Mouse (Mus musculus) c-Kit-positive CD71-negative TER-119-negative erythroid progenitor cells, embryonic 14.5 days (primary cell): ENCODE data around the gene Brf1.

Experiments
- DNase-seq: peaks from one replicate; pipeline ENCODE4 v3.0.0-alpha.2; 2013; ENCODE audit warnings: low read depth

Brf1 gene

DNA sequence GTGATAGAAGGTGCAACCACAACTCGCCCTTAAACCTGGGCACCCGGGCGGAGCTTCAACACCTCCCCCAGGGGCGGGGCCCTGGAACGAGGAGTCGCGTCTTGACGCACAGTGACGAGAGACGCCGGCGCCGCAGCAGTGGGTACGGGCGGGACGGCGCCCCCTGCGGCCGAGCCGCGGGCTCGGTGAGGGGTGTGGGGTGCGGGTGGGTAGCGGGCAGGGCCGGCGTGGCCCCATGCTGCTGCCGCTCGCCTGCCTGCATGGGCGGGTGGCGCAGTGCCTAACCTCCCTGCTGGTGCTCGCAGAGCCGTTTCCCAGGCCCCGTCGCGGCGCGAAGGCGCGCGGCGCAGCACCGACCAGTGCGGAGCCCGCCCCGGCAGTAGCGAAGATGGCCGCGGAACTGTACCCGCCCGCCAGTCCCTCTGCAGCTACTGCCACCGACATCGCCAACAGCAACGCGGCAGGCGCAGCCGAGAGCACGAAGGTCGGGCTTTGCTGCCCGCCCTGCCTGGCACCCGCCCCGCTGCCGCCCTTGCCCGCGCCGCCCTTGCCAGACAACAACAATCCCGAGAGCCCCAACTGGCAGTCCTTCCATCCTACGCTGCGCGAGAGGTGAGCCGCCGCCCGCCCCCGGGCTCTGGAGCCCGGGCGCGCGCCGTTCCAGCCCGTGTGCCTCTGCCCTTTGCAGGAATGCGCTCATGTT, 24.0 kb downstream of the Brf1 start, which contains the start of gene Btbd6:
Gene Btbd6 (plus strand): TSS at position 112 of the 703 bp plus-strand sequence.
- DNase-seq = peak; percentile 79

DNA sequence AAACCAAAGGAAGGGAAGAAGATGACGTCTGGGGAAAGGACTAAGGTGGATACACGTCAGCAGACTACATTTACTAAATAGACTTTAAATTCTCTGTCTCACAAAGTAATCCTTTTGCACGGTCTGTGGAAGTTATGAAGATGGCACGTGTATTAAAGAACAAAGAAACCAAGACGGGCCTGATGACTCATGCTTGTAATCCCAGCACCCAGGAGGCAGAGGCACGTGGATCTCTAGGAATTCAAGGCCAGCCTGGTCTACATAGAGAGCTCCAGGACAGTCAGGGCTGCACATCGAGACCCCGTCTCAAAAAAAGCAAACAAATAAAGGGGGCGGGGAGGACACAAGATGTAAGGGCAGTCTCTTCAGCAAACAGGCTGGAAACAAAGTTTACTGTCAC, 25.8 kb downstream of the Brf1 start:
- no peak for DNase-seq

DNA sequence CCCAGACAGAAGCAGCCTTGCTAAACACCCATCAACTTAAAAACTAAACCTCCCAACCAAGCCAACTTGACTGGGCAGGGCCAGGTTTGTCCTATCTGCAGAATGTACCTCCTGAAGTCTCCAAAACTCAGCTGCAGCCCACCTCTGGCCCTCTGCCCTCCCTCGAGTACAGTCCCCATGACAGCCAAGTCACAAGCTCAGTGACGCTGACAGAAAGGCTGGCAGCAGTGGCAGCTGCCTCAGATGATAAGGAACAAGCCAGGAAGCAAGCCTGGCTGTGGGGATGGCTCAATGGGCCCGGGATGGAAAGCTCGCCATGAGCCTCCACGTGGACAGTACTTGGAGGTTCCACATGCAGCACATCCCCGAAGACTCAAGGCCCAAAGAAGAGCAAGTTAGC, 30.9 kb downstream of the Brf1 start:
- no peak for DNase-seq

DNA sequence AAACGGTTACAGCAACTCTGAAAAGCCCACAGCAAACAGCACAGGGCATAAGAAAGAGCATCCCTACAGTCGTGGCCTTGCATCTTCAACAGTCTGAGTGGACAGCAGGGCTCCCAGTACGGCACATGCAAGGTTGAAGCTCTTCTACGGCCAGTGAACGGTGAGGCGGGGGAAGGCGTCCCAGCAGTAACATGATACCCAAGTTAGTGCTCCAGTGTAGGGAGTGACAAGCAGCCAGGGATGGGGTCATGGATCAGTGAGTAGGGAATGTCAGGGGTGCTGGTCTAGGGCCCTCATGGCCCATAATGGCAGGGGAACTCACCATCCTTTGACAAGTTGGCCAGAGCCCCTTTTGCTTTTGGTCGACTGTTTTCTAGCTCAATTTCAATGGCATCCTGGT, 31.6 kb downstream of the Brf1 start:
- DNase-seq = no peak

DNA sequence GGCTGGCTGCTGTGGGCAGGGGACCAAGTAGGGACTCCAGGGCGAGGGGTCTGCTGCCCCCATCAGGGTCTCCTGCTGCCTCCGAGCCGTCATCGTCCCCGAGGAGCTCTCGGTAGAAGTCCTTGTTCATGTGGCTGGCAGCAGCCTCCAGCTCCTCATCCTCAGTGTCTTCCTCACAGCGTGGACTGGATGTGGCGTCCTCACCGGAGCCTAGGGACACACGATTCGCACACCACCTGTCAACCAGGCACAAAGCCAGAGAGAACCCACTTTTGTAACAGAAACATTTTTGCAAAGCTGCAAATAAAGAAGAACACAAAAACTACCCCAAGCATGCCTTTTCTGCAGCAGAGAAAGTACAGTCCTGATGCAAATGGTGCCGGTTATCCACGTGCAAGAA, 34.7 kb downstream of the Brf1 start:
- DNase-seq = no peak

DNA sequence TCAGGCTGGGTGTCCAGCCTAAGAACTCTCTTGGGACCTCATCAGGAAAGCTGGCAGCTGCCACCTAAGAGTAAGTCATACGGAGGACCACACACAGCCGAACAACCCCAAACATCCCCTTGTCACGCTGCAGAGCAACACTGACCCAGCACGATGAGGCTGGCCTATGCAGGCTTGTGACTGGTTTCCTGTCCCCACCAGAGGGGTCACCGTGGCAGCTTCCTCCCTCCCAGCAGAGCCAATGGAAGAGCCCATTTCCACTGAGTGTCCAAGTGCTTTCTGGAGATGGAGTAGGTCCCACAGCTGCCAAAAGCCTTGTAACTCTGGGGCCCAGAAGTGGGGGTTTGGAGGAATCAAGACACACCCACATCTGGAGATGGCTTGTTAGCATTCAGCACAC, 38.6 kb downstream of the Brf1 start:
- no peak for DNase-seq

DNA sequence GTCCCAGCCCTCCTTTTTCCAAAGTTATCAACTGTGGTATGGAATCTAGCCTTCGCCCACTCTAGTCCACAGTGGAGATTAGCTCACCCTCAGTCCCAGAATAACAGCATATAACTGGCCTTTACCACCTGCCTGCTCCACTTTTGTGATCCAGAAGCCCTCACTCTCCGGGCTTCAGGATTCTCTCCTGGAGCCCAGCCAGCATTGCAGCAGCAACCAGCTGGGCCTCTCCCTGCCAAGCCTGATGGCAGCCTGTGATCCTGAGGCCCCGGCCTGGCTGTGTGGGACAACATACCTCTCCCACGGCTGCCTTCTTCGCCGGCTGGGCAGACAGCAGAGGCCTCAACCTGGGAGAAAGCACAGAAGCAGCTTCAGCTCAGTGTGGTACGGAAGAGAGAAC, 39.1 kb downstream of the Brf1 start:
- no peak for DNase-seq

DNA sequence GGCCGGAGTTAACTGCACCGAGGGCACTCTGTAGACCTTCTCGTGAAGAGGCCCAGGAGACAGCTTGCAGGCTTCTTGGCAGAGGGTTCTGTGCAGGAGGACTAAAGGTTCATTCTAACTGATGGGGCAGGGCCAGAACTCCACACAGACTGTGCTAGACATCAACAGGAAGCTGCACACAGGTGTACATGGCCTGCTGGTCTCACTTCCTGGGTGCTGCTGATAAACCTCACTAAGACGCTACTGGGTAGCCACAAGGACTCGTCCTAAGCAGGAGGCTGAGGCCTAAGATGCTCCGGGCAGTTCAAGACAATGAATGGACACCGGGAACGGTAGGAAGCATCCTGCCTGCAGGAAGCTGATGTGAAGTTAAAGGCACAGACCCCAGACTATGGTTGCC, 41.1 kb downstream of the Brf1 start:
- no peak for DNase-seq

DNA sequence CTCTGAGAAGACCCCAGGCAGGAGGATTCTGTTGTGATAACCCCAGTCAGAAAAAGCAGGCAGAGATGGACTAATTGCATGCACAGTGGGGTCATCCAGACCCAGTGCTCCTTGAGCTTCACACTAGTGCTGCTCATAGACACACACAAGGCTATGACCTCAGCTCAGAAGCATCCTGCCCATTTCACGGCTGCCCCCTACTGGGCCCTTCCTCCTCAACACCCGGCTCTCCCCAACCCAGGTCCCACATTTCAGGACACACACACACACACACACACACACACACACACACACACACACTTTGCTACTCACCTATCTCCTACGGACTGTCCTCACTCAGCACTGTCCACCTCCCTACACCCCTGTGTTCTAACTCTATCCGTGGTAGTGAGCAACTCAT, 42.2 kb downstream of the Brf1 start:
- no peak for DNase-seq

DNA sequence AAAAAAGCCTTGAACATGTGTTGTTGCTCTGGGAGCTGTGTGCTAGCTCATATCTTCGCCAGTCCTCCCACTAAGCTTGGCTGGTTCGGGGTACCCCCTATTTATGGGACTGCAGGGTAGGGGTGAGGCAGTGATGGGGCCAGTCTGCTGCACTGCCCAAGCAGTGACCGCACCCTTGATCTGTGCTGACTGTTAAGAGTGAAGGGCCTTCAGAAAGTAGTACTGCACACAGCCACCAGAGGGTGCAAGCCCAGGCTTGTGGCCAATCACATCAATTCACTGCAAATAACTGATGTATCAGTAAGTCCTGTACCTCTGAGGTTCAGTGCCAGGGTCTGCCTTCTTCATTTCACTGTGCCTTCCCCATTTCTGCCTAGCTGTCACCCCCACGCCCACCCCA, 44.7 kb downstream of the Brf1 start:
- DNase-seq = peak; percentile 64

DNA sequence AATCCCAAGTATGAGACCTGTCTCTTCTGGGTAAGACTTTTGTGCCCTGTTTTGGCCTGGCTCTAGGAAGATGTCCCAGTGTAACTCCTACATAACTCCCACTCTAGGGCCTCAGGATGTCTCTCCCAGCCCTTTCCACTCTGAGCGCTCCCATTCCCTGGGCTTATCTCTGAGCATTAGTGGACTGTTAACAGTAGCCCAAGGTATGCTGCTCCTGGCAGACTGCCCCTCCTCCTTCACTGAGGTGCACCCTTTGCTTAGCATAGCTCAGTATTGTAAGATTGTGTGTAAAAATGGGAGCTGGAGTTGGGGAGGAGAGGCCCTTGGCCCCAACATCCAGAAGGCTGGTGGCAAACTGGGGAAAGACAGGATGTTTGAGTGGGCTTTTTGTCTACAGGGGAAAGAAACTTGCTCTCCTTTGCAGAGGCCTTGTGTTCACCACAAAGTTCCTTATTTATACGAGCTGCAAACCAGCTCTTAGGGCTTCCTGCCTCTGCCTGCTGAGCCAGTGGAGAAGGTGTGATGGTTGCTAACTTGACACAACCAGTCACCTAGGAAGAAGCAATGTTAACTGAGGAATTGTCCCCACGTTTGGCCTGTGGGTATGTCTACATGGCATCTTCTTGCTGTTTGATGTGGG, 47.5 kb downstream of the Brf1 start:
- DNase-seq = no peak

DNA sequence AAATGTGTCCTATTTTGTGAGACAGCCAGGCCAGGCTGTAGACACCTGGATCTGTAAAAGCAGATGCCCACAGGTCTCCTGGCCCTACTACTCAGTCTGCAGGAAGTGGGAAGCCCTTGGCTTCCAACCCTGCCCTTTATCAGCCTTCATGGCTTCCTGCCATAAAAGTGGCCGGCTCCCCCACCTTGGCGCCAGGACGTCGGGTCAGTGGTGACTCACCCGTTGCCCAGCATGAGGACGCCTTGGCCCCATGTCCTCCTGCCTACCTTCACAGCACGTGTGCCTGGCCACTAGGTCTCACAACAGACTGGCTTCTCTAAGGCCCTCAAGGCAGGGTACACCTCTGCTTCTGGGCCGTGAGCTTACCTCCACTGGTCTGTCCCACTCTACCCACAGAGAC, 48.1 kb downstream of the Brf1 start:
- DNase-seq = no peak

DNA sequence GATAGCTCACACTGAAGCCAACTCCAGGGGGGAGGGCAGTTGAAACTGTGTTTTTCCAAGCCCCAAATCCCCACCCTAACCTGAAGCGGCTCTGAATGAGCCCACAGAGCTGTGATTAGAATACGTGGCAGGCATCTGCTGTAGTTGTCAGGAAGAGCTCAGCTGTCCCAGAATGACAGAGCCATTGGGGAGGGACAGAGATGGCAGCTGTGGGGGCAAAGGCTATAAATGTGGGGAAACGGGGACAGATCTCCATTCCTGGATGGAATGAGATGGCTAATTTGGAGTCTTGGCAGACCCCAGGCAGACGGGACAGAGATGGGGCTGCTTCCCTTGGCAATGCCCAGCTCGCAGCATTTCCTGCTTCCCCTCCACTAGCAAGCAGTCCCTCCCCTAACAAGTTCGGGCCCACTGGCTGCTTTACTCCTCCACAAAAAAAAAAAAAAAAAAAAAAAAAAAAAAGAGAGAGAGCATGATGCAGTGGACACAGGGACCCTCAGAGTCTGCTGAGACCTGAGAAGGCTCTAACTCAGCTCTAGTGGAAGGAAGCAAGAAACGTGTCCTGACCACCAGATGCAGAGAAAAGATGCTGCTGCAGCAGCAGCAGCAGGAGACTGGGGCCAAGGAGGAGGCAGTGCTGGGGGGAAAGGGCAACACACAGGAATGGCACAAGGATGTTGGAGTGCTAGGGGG, 49.2 kb downstream of the Brf1 start:
- no peak for DNase-seq

DNA sequence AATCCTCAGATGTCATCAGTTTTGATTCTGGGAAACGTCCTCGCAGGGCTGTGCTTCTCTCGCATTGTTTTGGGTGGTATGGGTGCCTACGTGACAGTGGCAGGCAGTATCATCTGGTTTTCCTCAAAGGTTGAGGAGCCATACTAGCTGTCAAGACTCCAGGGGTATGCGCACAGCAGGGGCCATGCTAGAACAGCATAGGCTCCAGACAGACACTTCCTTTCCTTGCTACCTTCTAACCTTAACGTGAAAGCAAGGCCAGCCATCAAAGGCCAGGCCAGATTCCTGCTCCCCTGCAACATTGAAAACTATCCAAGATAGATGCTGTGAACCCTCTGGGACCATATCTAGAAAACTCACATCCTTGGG, 49.8 kb downstream of the Brf1 start:
- no peak for DNase-seq

DNA sequence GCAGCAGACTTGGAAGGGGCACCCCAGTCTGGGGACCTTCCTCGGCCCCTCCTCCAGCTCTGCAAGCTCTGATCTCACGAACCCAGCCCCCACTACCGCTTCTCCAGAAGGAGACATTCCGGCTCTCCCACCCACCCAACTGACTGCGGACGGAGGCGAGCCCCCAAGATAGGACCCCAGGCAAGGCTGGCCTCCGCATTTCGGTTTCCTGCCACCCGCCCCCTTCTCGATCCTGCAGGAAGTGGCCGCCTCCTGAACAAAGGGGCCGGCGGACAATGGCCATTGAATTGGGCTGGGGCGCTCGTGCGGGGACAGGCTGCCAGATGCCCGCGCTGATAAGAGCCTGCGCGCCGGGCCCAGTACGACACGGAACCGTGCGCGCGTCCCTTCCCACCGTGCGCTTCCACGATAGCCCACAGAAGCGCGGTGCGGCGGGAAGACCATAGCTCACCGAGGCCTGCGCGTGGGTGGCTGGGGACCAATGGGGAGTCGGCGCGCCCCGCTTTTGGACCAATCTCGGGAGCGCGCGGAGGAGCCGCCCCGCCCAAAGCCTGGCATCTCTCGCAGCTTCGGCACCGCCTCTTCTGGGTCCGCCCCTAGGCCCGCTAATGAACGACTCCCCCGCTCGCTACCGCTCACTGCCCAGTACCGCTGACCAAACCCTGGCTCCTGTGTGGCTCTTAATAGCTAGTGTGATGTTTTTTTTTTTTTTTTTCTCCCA, 50.3 kb downstream of the Brf1 start:
- DNase-seq = peak; percentile 60

DNA sequence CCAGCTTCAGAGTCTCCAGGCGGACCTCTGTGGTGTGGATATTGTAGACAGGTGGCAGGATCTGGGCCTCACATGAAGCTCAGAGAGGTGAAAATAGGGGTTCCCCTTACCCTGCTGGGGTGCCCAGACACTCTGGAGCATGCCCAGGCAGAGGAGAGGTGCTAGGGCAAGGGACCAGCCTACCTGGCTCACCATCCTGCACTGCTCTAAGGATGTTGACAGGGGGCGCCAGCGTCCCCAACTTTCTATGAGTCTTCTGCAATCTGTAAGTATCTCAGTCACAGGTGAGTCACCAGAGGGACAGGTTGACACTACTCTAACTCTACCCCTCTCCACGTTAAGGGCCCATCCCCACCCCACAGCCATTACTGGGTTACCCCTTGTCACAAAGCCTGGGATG, 53.2 kb downstream of the Brf1 start:
- DNase-seq = no peak

DNA sequence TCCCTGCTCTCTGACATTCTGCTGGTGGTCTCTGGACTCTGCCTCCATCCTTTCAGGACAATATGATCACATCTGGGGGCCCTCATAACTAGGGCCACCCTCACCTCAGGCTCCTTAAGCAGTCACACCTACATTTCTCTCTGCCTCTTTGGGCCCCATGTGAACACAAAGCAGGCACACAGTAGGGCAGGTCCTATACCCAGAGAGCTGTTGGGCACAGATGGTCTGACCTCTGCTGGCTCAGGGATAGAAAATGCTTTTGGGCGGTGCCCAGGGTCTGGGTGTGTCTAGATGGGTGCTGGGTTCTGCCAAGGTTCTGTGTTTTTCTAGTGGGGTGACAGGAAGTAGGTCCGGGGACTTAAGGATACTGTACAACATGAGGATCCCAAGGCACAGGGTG, 56.8 kb downstream of the Brf1 start:
- DNase-seq = no peak

DNA sequence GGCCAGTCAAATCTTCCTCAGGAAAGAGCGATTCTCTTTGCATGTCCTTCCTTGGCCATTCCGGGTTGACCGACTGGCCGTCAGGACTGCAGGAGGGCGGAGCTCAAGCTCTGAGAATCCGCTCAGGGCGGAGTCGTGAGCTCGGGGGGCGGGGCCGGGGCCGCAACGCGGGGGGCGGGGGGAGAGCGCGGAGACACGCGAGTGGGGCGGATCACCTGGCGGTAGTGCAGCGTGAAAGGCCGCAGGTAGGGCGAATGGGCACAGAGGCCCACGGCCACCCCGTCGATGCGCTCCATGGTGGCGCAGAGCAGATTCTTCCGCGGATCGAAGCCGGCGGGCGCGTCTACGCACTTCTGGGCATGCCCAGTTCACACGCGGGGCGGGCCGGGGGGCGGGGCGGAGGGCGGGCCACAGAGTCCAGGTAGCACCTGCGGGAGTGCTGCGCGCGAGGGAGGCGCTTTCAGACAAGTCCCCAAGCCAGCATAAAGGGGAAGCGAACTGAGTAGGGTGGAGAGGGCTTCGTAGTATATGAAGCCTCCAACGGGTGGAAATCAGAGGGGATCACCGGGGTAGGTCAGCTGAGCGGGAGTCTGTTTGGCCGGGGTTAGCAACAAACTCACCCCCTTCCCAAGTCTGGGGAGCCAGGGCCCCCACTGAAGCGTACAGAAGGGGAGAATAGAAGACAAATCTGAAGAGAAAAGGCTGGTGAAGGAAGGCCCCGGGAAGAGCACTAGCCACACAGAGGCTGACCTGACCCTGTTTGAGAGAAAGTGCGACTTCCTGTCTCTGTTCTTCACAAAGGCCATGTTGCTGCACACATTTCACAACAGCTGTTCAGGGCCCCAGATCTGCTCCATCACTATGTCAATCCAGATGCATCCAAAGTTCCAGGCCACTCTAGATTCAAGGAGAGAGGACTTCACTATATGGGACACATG, 58.5 kb downstream of the Brf1 start, which contains the start of gene Nudt14:
Gene Nudt14 (minus strand): TSS at position 349 of the 938 bp plus-strand sequence.
- peak; percentile 49 for DNase-seq

DNA sequence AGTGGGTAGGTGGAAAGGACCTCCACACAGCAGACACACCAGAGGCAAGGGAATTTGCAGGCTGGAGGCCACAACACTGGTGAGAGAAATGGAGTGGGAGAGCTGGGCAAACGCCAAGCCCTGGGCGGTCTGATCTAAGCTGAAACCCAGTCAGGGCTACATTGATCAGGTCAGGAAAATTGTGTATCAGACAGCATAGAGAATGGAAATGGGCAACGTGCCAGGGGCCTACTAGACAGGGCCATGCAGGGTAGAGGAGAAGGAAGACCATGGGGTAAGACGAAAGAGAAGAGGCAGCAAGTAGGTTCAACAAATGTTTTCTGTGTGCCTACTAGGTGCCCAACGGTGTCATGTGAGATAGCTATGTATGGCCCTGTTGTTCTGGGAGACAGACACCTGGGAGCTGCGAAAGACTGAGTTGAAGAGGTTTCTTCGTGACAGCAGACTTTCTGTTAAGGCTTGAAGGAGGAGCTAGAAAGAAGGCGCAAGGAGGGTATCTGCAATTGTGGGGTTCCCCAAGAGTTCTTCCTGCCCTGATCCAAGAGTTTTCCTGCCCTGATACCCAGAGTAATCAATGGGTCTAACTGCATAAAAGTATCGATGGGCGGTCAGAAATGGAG, 59.2 kb downstream of the Brf1 start:
- no peak for DNase-seq

DNA sequence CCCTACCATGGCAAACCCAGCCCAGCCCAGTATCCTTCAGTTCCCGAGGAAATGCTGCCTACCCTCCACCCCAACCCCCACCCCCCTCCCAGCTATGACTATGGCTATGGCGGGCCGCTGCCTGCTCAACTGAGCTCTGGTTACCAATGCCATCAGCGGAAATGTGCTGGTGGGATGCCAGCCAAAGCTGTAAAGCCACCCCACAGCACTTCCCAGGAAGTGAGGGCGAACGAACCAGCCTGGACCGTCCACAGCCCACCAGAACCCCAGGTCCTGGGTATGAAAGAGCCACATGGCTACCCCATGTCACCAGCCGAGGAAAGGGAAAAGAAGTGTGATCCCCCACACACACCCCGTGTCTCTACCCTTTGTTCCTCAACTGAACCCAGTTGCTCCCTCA, 59.8 kb downstream of the Brf1 start:
- no peak for DNase-seq

DNA sequence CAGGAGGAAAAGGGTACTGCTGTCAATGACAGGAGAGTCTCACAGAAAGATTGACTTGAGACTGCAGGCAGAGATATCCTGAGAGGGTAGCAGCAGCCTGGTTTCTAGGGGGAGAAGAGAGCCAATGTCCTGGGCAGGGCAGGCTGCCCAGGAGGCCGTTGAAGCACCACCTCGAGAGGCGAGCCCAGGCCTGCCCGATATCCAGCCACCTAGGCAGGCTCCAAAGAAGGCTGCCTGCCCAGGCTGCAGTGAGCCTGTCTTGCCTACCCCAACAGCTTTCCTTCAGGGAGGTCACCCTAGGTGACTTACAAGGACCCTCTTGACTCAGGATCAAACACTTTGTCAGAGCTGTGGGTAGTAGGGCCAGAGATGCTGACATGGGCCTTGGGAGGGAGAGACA, 60.3 kb downstream of the Brf1 start:
- DNase-seq = no peak
